Mouse (Mus musculus) gonadal fat pad, adult 2 months (tissue): ENCODE results near the gene Sdk1. TPM values are rescaled to one million over a fixed set of nuclear protein-coding genes. Genes with fewer than 3 reads are reported as not detected.

Source experiments
- DNase-seq: peaks from one replicate; pipeline ENCODE4 v3.0.0-alpha.2; 2012; ENCODE audit warnings: low read depth
- polyA plus RNA-seq: library from polyadenylated mRNA; depleted of rRNA; stranded (reverse); fragments of >200 nt; gene quantifications from 2 replicates; pipeline ENCODE4 v1.2.3, GENCODE M21; 2012

Sdk1 gene
- polyA plus RNA-seq, 1 experiment: 5.5 TPM

GRCm38 (mm10) chr5:141889766-141890165 lies 648.5 kb downstream of the Sdk1 start:
- DNase-seq: no peak

DNA sequence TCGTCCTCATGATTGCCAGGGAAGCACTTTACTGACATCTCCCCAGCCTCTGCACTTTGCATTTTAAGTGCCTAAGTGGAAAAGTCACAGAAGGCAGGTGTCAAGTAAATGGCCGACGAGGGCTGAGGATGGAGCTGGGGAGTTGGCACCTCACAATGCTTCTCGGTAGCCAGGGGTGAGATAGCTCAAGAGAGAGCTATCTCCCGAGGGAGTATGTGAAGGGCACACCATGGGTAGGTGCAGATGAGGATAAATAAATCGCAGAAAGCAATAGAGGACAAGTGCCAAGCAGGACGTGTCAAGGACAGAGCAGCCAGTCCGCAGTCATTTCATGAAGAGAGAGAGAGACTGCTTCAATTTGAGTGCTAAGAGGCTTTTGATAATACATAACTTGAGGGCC lies 655.1 kb downstream of the Sdk1 start:
- DNase-seq: no peak

GRCm38 (mm10) chr5:141897481-141897880 lies 656.2 kb downstream of the Sdk1 start:
- DNase-seq: no peak

- DNase-seq: no peak
Measured at GRCm38 (mm10) chr5:141899751-141900150, 658.5 kb downstream of the Sdk1 start.

- no peak for DNase-seq
Measured at GRCm38 (mm10) chr5:141902544-141903250, 661.4 kb downstream of the Sdk1 start.

GRCm38 (mm10) chr5:141910444-141910843 lies 669.2 kb downstream of the Sdk1 start:
- DNase-seq: no peak

GRCm38 (mm10) chr5:141910886-141911285 lies 669.6 kb downstream of the Sdk1 start:
- no peak for DNase-seq

DNA sequence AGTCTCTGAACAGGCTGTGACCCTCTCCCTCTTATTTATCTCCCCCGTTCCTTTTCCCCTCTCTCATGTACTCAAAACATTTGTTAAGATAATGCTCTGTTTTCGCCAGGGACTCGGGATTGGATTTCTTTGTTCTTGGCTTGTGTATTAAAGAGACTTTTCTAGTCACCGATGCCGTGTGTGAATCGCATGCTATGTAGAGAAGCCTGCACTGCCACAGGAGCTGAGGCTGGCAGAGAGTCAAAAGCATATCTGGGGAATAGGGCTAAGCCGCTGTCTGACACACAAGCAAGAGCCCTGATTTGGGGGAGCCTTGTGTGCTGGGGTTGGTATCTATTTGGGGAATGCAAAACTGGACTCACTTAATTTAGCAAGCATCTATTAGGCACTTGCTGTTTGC lies 671.6 kb downstream of the Sdk1 start:
- no peak for DNase-seq

GRCm38 (mm10) chr5:141916954-141917353 lies 675.7 kb downstream of the Sdk1 start:
- no peak for DNase-seq

DNA sequence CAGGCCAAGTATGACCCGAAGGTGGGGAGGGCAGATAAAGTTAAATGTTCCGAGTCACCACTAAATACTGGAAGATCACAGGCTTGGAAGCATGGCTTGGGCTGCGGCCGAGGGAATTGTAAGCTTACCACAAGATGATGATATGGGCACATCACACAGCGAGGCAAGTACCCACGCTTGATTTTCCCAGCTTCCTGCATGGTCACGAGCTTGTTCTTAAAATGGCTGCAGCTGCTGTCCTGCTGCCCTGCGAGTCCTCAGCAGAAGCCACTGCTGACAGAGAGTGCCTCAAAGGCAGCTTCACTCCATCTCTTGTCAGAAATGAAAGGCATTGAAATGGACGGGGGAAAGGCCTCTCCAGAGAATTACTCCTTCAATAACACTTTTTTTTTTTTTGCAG lies 697.7 kb downstream of the Sdk1 start:
- no peak for DNase-seq

DNA sequence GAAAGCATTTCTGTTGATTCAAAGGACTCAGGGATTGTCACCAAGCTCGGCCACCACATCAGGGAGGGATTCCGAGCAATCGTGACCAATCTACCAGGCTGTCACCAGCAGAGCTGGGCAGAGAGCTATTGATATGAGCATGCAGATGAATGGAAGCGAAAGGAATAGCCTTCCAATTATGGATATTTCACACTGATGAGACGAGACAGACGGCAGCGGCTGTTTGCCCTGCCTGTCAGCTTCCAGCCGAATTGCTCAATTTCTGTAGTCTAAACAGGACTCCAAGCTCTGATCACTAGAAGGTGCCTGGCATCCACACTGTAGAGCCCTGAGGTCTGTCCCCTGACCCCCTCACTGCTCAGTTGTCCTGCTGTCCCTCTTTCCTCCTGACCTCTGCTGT lies 699.3 kb downstream of the Sdk1 start:
- no peak for DNase-seq

- DNase-seq: no peak
Measured at GRCm38 (mm10) chr5:141950791-141951190, 709.5 kb downstream of the Sdk1 start.

DNA sequence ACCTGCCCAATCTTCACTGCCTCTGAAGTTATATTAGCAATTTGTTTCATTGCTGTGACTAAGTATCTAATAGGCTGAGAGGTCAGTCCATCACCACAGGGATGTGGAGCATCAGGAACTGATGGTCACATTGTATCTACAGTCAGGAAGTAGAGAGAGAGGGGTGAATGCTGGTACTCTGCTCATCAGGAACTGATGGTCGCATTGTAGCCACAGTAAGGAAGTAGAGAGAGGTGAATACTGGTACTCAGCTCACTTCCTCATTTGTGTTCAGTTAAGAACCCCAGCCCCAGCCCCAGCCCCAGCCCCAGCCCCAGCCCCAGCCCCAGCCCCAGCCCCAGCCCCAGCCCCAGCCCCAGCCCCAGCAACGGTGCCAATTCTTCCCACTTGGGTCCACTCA lies 711.0 kb downstream of the Sdk1 start:
- no peak for DNase-seq

- DNase-seq: no peak
Measured at GRCm38 (mm10) chr5:141952708-141953490, 711.6 kb downstream of the Sdk1 start.

DNA sequence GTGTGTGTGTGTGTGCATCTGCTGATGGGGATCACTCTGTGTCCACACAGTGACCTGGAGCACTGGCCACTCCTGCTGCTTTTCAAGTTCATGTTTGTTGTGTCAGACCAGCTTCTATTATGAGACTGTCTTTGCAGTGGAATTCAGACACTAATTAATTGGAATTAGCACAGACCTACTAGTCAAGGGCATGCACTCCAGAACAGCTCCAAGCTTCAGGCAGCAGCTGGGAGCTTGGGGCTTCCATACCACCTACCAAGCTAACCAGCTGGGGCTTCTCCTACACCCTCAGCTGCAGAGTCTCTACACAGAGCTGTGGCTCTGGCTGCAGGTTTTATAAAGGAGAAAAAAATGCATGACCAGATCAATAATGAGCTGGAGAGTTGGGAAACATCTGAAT lies 729.8 kb downstream of the Sdk1 start:
- DNase-seq: no peak

- DNase-seq: no peak
Measured at GRCm38 (mm10) chr5:141979511-141979910, 738.2 kb downstream of the Sdk1 start.

DNA sequence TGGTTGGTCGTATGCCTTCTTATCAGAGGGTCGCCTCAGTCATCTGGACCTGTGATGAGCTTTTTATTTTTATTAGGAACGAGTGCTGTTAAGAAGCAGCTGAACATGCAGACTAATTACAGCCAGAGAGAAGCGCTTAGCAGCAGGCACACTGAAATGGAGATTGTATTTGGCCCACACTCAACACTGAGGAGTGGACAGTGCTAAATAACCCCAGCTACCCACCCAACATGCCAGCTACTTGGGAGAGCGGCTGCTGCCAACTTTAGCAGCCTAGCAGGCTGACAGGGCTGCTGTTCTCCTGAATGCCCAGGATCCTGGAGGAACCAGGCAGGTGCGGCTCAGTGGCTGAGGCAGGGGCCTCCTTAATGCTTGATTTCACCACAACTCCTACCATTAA lies 739.5 kb downstream of the Sdk1 start:
- no peak for DNase-seq

GRCm38 (mm10) chr5:141984322-141984721 lies 743.0 kb downstream of the Sdk1 start:
- DNase-seq: no peak

DNA sequence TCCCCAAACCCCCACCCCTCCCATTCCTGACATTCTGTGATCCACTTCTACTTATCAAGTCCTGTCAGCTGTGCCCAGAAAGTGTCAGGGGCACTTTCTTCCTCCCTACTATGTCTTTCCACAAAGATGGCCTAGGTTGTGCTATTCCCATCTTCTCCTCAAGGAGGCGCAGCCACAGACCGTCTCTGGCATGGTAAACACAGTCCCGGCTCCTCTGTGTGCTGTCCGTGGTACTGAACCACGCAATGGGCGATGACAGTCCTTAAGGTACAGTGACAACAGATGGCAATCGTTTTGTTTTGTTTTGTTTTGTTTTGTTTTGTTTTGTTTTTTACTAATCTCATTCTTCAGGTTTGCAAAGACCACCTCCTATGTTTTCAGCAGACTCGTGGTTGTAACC lies 743.7 kb downstream of the Sdk1 start:
- peak; percentile 5 for DNase-seq

- no peak for DNase-seq
Measured at GRCm38 (mm10) chr5:141985551-141985950, 744.3 kb downstream of the Sdk1 start.

GRCm38 (mm10) chr5:141987287-141987799 lies 746.1 kb downstream of the Sdk1 start:
- no peak for DNase-seq

GRCm38 (mm10) chr5:141988685-141989084 lies 747.4 kb downstream of the Sdk1 start:
- DNase-seq: no peak

DNA sequence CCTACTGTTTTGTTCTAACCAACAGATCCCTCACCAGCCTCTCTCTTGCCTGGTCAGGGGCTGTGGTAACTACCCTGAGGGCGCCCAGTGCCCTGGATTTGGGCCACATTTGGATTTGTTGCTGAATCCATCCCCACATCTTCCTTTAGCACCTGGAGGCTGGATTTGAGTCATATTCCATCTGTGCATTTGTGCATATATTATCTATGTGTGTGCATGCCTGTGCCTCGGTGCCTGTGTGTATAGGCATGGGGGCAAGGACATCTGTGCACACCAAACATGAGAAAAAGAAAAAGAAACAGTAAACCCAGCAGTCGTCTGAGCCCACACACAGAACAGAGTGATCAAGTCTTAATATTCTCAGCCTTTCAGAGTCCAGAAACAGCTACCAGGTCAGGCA lies 752.9 kb downstream of the Sdk1 start:
- DNase-seq: no peak
